Mouse (Mus musculus) spleen, adult 18-20 months (tissue): ENCODE results near the gene Chd1.
"Not testable (repeated sequence)": the region's sequence is repeated elsewhere in the genome, so short reads cannot be mapped to it uniquely, and the experiment has no call there.

ENCODE experiments used
- DNase-seq, 2 experiments: peaks; one replicate each; pipeline ENCODE4 v3.0.0; 2022; ENCODE audit warnings: mixed read lengths in 2 of 2

Gene Chd1

DNA sequence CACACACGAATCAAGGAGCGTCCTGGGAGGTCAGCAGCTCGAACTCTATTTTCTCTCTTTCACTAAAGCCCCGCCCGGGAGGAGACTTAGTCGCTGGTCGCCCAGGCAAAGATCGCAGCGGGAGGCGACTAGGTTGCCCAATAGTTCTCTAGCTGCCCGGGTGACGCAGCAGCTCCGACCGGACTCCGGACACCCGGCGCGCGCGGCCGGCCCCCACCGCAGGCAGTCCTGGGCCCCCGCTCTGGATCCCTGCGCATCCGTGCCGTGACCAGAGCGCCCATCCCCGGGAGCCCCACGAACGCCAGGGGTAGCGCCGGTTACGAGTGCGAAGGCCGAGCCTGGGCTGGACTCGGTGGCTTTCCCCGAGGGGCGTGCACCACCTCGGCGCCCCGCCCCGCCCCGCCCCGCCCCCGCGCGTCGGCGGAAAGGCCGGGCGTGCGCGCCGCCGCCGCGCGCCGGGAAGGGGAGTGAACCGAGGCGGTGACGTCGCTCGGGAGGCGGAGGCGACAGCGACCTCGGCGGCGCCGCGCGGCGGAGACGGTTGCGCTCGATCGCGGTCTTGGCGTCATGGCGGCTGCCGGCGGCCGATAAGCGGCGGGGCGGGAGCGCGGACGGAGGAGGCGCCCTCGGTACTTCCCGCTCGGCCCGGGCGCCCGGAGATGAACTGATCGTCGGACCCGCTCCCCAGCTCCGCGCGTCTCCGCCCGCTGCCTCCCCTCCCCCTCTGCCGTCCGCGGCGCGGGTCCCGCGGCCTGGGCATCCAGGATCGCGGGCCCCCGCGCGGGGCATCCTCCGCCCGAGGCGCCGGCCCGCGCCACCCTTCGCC lies at the start of gene Chd1:
TSS of gene Chd1 (plus strand) at position 493 of the 826 bp plus-strand sequence.
- peak; percentile 82 to 84 for DNase-seq

DNA sequence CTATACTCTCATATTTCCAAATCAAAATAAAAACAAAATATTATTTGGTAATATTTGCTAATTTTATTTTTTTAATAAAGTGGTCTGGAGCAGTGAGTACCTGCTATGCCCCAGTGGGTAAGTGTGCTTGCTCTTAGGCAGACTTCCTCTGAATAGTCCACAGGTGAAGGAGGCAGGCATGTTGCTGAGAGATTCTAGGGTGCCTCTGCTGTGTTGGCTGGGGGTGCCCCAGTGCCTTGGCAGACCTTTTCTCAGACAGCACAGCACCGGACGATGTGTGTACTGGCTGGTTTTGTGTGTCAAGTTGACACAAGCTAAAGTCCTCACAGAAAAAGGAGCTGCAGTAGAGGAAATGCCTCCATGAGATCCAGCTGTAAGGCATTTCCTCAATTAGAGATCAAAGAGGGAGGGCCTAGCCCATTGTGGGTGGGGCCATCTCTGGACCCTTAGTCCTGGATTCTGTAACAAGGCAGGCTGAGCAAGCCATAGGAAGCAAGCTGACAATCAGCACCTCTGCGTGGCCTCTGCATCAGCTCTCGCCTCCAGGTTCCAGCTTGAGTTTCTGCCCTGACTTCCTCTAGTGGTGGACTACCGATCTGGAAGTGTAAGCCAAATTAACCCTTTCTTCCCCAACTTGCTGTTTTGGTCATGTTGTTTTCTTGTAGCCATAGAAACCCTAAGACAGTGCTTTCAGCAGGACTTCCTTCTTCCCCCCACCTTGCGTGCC lies 47.7 kb upstream of the Chd1 start:
- no peak for DNase-seq

DNA sequence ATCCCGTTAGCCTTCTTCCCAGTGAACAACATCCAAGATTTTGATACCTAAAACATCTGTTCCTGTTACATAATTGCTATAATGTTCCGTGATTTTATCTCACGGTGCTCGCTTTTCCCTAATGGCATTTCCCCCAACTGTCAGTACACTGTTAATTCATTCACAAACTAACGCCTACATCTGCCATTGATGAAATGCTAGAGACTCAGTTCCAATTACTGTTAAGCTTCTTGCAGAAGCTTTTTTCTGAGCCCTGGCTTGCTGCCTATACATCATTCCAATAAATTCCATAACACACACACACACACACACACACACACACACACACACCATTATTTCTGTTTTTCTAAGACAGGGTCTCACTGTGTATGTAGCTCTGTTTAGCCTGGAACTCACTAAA lies 31.9 kb upstream of the Chd1 start:
- DNase-seq: no peak

DNA sequence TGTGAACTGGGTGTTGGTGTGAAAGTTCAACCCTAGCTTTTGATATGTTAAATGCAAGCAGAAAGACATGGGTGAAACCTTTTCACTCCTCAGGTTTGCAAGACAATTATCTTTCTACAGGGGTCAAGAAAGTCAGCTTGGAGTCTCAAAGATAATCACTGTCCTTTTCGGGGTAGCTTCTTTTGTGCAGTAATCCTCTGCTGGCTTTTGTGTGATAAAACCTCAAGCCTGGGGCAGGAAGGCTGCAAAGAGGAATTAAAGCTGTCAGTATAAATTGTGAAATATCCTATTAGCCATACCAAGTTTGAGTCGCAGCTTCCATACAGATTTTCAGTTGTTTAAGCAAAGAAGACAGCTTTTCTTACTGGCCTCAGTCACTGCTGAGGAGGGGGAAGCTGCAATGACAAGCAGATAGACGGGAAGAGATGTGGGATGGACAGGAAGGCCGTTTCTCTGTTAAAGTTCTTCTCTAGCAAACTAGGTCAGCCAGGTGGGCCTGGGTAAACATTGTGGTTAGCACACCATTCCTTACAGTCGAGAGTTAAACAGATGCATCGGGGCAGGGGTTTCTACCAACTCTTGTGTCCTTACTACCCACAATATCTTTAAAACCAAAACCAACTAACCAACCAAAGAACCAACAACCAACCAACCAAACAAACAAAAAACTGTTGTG lies 26.7 kb upstream of the Chd1 start:
- DNase-seq: no peak

DNA sequence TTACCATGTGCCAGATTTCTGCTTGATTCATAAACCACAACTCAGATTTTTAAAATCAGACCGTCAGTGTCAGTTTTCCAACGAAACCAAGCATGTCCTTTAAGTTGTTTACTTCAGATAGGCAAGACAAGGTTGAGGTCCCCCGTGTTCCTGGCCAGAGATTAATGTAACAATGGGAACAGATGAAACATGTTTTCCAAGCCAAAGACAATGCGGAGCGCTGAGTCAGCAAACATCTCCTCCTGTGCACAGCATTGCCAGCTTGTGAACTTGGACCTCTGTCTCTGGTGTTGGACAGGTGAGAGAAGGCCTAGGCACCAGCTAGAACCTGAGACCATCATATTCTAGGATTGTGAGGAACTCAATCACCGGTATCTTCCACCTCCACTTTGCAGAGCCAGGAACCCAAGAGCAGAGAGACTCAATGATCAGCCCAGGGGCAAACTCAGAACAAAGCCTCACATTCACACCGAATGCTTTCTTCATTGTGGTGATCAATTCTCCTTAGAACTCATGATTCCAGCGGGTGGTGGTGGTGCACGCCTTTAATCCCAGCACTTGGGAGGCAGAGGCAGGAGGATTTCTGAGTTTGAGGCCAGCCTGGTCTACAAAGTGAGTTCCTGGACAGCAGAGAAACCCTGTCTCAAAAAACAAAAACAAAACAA lies 24.7 kb upstream of the Chd1 start:
- no peak for DNase-seq

DNA sequence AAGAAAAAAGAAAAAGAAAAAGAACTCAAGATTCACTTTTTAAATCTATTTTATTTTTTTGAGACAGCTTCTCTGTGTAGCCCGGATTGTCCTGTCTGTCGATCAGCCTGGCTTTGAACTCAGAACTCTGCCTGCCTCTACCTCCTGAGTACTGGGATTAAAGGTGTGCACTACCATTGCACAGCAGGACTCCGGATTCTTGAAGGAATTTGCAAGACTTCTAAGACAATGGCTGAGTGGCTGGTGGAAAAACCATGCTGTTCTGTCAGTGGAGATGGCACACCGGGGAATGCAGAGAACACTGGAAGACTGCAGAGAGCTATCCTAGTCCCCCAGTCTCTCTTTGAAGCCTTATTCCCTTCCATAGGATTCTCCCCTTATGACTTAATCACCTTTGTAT lies 24.1 kb upstream of the Chd1 start:
- DNase-seq: no peak

DNA sequence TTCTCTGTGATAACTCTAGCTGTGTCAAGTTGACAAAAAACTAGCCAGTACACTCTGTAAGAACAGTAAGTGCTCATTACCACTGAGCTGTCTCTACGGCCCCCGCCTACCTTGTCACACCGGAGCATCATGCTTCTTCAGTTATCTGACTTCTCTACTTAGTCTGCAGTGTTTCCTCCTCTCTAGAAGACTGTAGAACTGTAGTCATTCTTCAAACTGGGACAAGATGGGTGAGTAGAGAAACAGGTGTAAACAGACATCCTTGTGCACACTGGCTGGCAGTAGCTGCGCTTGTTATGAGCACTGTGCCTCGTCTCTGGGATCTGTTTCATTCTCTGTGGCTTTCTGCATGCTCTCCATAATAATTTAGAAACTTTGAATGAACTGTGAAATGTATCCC lies 18.4 kb upstream of the Chd1 start:
- no peak for DNase-seq

DNA sequence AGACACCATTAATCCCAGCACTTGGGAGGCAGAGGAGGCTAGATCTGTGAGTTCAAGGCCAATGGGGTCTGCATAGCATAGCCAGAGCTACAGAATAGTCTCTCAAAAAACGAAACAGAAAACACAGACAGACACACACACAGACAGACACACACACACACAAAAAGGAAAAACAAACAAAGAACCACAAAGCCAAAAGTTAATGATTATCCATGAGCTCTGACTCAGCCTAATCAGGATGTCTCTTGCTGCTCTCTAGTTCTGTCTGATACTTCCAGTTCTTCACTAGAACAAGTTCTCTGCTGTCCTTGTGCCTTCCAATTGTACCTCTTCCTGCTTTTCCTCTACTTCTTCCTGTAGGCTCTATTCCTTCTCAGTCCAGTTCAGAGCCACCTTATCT lies 14.5 kb upstream of the Chd1 start:
- no peak for DNase-seq

DNA sequence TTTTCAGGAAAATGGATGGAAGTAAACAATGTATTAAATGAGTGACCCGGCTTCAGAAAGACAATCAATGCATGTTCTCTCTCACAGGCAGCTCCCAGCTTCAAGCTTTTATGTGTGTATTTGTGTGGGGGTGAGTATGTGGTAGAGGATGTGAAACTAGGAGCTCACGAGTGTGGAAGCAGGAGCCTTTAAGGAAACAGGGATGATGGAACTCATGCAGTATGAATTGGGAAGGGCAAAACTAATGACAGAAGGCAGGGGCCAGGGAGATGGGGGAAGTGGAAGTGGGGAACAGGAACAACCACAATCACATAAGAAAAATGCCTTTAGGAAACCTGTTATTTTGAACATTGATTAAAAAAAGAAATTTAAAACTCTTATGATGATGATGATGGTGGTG lies 9.2 kb upstream of the Chd1 start:
- no peak for DNase-seq

DNA sequence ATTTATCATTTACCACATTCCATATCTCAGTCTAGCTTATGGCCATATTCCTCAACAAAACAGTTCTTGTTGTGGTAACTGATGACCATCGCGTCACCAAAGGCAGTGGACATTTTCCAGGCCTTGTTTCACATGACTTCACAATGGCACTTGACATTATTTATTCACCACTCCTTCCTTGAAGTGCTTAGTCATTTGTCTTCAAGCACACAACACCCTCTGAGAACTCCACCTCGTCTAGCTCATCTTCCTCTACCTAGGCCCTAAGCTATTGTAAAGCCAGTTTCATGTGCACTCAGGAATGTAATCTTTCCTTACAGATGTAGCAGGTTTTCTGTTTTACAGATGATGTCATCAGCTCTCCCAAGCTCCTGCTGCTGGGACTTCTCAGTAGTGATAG lies 5.8 kb upstream of the Chd1 start:
- DNase-seq: no peak

DNA sequence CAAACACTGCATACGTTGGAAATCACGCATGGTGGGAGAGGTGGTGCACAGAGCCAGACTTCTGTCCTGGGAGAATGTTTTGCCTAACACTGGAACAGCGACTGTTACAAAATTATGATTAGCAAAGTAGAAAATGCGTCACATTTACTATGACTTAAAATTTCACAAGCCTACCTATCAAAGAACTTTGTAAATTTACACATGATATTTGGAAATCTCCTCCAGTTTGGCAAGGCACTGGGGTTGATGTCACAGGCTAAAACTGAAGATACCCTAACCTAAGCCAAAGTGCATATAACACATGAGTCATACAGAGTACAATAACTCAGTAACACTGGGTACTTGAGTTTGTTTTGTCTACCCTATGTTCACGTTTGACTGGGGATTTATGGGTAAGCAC lies 3.3 kb upstream of the Chd1 start:
- DNase-seq: no peak

DNA sequence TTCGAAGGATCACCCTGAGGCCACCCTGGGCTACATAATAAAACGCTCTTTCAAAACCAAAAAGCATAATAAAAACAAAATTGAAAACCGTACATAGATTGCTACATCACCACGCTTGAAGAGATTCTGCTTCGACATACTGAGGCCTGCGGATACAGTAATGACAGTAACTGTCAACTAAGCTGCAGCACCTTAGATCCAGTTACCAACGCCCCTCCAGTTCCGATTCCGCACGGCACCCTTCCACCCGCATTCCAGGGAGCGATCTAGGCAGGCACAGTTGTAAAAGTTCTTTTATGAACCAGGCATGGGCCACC lies 651 bp upstream of the Chd1 start:
- no peak for DNase-seq

DNA sequence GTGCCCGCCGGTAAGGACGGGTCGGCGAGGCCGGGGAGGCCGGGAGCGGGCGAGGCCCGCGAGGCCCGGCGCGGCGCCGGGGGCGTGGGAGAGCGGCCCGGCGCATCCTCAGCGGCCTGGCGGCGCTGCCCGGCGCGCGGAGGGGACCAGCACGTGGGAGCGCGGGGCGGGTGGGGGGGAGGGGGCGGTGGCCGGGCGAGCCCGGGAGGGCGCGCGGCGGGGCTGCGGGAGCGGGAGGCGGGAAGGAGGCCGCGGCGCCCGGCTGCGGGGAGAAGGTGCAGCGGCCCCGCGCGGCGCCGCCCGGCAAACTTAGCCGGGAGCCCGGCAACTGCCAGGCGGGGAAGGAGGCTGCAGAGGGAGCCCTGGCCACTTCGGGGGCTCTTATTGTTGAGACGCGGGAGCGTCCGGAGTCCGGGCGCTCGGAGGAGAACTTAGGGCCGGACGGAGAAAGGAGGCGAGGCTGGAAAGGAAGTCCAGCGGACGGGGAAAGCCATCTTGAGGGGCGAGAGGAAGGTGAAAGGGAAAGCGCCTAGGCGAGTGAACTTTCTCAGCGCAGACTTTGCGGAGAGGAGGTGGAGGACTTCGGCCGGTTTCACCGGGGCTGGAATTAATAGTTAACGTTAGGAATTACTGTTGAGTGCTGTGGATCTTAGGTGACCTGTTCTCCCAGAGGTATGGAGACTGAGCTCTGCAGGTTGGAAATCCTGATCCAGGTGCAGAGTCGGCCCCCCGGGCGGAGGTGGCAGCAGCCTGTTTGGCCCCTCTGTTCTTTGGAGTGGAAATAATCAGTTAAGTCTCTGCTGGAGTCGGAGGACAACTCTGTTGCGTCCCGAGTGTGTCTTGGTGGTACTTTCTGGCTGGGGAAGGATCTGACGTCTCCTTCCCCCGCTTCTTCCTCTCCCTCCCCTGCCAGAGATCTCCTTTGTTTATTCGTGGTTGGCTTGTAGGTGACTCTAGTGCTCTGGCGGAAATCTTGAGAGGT lies 827 bp downstream of the Chd1 start:
- DNase-seq: peak; percentile 44 to 49

DNA sequence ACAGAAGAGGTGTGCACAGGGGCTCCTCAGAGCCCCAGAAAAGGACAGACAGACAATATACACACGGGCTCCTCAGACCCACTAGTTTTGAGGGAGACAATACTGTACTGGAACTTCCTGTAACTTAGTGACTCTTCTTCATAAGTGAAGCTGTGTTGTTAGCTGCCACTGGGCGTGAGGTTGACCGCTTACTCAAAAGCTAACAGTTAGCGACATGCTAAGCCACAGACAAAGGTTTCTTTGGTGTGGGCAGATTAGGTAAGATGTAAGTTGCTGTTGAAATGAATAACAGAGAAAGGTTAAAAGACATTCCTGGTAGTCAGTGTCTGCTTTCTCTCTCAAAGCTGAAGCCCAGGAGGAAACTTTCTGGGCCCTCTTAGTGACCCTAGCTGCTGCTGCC lies 9.7 kb downstream of the Chd1 start:
- DNase-seq: no peak

DNA sequence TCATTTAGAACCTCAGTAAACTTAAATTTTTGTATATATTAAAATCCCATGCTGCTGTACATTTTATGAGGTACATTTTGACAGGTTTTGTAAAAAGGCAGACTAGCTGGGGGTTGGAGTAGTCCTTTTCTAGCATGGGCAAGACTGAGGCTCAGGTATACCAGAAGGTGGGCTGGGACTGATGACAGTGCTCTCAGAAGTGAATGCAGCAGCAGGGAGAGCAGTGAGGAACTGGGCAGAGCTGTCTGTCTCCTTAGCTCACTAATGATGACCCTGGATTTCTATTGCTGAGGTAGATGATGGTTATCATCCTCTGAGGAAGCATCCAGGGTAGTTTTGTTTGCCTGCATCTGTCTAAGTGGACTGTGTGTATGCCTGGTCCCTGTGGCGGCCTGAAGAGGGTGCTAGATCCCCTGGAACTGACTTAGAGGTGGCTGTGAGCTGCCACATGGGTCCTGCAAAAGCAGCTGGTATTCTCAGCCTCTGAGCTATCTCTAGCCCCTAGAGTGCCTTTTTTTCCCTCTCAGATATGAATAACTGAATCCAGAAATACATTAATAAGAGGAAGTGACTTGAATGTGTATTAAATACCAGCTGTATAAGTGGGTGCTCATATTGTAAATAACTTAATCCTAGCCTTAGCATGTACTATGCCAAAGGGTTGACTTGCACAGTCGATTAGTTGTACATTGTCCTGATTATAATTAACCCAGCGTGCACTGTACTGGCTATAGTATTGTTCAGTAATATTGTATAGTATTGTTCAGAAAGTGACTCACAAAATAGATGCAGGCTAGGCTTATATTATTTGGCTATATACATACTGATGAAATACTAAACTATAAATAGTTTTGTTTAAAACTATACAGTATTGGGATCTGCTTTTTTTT lies 10.5 kb downstream of the Chd1 start:
- peak; percentile 29 to 52 for DNase-seq

DNA sequence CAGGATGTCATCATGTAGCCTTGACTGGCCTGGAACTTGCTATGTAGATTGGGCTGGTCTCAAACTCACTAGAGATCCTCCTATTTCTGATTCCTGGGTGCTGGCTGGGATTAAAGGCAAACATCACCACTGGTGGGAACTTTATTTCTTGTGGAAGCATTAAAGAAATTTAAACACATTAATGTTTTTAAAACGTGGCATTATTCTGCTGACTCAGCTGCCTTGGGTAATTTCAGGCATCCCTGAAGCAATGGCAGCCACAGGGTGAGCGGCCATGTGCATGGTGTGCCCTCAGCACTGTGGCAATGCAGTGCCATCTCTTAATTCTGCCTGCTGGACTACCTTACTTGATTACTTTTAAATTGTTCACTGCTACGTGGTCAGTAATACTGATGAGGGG lies 11.2 kb downstream of the Chd1 start:
- no peak for DNase-seq

DNA sequence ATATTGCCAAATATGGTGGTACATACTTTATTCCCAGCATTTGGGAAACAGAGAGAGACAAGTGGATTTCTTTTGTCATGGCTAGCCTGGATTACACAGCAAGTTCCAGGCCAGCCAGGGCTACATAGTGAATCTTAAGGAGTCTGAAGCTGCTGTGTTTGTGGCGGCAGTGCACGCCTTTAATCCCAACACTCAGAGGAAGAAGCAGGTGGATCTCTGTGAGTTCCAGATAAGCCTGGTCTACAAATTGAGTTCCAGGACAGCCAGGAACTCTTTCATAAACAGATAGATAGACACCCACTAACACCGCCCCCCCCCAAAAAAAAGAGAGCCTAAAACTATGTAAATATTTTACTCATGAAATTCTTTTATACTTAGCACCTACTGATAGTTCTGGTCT lies 16.1 kb downstream of the Chd1 start:
- DNase-seq: no peak

DNA sequence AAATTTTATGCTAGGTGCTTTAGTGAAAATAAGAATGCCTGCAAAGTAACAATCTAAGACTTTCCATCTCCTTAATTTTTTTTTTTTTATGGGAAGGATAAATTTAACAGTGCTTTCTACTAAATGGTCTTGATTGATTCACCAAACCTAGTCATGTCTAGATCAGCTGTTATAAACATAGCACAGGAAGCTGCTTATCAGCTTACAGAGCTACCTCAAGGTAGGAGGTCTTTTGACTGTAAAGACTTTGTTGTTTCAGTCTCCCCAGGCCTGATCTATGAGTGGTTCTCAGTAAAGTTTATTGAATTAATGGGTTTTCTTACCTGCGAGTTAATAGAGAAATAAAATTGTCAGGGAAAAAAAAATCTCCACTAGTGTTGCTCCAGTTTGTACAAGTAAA lies 18.5 kb downstream of the Chd1 start:
- DNase-seq: no peak

DNA sequence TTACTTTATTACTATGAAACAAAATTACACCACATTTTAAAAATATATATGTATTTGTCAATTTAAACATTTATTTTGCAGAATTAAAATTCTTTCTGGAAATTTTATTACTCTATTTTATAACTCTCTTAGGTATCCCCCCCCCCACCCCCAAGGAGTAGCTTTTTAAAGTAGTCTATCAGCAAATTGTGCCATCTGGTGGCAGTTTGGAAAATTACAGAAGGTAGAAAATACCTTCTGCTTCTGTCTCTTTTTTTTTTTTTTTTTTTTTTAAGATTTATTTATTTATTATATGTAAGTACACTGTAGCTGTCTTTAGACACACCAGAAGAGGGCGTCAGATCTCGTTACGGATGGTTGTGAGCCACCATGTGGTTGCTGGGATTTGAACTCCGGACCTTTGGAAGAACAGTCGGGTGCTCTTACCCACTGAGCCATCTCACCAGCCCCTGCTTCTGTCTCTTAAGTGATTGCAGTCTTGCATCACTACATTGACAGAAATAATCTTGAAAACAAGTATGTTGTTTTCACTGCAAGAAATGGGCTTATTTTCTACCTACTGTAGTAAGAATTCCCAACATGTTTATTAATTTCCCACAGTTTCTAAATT lies 19.2 kb downstream of the Chd1 start:
- not testable (repeated sequence) for DNase-seq

DNA sequence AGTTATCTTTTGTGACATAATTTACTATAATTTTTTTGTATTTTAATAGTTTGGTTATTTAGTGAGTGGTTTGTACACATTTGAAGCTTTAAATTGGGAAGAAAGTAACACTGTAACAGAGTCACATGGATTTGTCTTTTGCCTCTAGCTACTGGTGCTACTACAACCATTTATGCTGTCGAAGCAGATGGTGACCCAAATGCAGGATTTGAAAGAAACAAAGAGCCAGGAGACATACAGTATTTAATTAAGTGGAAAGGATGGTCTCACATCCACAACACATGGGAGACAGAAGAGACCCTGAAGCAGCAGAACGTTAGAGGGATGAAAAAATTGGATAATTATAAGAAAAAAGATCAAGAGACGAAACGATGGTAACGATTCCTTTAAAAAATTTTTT lies 26.9 kb downstream of the Chd1 start:
- no peak for DNase-seq
